Mouse (Mus musculus) liver, embryonic 11.5 days (tissue): ENCODE data around the gene Dcaf7. TPM values are rescaled to one million over a fixed set of nuclear protein-coding genes. Genes with fewer than 3 reads are reported as not detected.

ENCODE experiments used
- ATAC-seq: fragments of 200-750 bp; cut with Nextera tagmentation; replicated peaks from 2 replicates; pipeline ENCODE4 v1.8.0; 2017; ENCODE audit warnings: moderate number of reproducible peaks, mild to moderate bottlenecking, moderate TSS enrichment, moderate library complexity; ENCODE audit not compliant: low FRiP score
- DNase-seq: peaks from one replicate; pipeline ENCODE4 v3.0.0-alpha.2; 2017; ENCODE audit warnings: low spot score
- H3K27ac ChIP-seq: fragments of 300-500 bp; sonication (generic); 2 replicates; pipeline ENCODE4 v1.5.1; 2014; ENCODE audit warnings: mild to moderate bottlenecking, low read depth, low read length, control low read depth
- H3K27me3 ChIP-seq: fragments of 300-500 bp; sonication (generic); replicated peaks from 2 replicates; pipeline ENCODE4 v1.6.1; 2014; ENCODE audit warnings: low read length, mixed read lengths; ENCODE audit not compliant: control insufficient read depth, insufficient read depth
- H3K36me3 ChIP-seq: fragments of 300-500 bp; sonication (generic); 2 replicates; pipeline ENCODE4 v1.6.1; 2014; ENCODE audit warnings: mild to moderate bottlenecking, low read length, moderate library complexity, mixed read lengths; ENCODE audit not compliant: control insufficient read depth, insufficient read depth
- H3K4me1 ChIP-seq: fragments of 300-500 bp; sonication (generic); replicated peaks from 2 replicates; pipeline ENCODE4 v1.6.1; 2014; ENCODE audit warnings: low read length, mixed read lengths; ENCODE audit not compliant: control insufficient read depth, insufficient read depth
- H3K4me2 ChIP-seq: fragments of 300-500 bp; sonication (generic); 2 replicates; pipeline ENCODE4 v1.6.1; 2014; ENCODE audit warnings: mild to moderate bottlenecking, control low read depth, moderate library complexity
- H3K4me3 ChIP-seq: fragments of 300-500 bp; sonication (generic); 2 replicates; pipeline ENCODE4 v1.5.1; 2014; ENCODE audit warnings: low read depth, low read length, control low read depth
- H3K9ac ChIP-seq: fragments of 300-500 bp; sonication (generic); 2 replicates; pipeline ENCODE4 v1.6.1; 2014; ENCODE audit warnings: low read depth, low read length, control low read depth
- H3K9me3 ChIP-seq: fragments of 300-500 bp; sonication (generic); 2 replicates; pipeline ENCODE4 v1.6.1; 2016; ENCODE audit warnings: low read length, inconsistent platforms, mixed read lengths; ENCODE audit not compliant: control insufficient read depth
- WGBS: fragments of 180-500 bp; shearing (Covaris S2); extraction: QIAGEN DNeasy Blood & Tissue Kit; methylation state at CpG from one replicate; pipeline ENCODE4 v1.1.7; 2014; 5-methylcytosine and 5-hydroxymethylcytosine counted together
- polyA plus RNA-seq: library from polyadenylated mRNA; unstranded; fragments of >200 nt; fragmentation: Nextera tagmentation; extraction: Ambion mirVana; gene quantifications from 2 replicates; pipeline ENCODE4 v1.2.1, GENCODE M21; 2014

Dcaf7 gene
- polyA plus RNA-seq, 1 experiment from 2014 or later = 53.9 TPM

GRCm38 (mm10) chr11:106098223-106098622 lies 61.6 kb downstream of the Dcaf7 start:
- no peaks in the 10 kb centered on the region for H3K9me3 ChIP-seq
- H3K4me1 ChIP-seq = no peaks in the 10 kb centered on the region
- WGBS = 31% methylated on average over 1 of the region's 1 CpGs
- H3K9ac ChIP-seq = no peak overlapping the region
- no peaks in the 10 kb centered on the region for H3K36me3 ChIP-seq
- H3K27me3 ChIP-seq = no peaks in the 10 kb centered on the region
- ATAC-seq = no peak
- H3K4me2 ChIP-seq = no peak overlapping the region
- no peak overlapping the region for H3K27ac ChIP-seq
- no peak for DNase-seq
- no peak overlapping the region for H3K4me3 ChIP-seq

DNA sequence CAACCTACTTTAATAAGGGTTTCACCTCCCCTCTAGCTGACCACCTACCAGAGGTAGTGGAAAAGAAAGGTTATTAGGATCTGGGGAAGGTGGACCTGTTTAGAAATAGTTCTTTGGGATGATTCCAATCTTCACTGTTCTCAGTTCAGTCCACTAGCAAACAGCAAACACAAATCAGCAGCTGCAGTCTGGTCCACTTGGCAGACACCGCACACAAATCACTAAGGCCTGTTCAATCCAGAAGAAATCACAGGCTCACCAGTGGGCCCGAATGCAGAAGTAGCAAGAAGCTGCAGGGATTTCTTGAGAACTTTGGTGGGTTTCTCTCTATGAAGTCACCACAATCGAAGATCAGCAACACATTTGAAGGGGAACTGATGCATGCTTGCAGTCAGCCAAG lies 66.2 kb downstream of the Dcaf7 start:
- ATAC-seq = no peak
- H3K36me3 ChIP-seq = no peaks in the 10 kb centered on the region
- H3K4me3 ChIP-seq = no peak overlapping the region
- no peak overlapping the region for H3K27ac ChIP-seq
- H3K9ac ChIP-seq = no peak overlapping the region
- H3K4me2 ChIP-seq = no peak overlapping the region
- WGBS = 76% methylated on average over 3 of the region's 3 CpGs
- no peak for DNase-seq
- H3K27me3 ChIP-seq = no peaks in the 10 kb centered on the region
- H3K9me3 ChIP-seq = no peaks in the 10 kb centered on the region
- H3K4me1 ChIP-seq = no peaks in the 10 kb centered on the region

GRCm38 (mm10) chr11:106106047-106106587 lies 69.4 kb downstream of the Dcaf7 start:
- H3K4me2 ChIP-seq = no peak overlapping the region
- DNase-seq (no peak), ATAC-seq (no peak)
- no peak overlapping the region for H3K4me3 ChIP-seq
- H3K27me3 ChIP-seq = no peaks in the 10 kb centered on the region
- no peaks in the 10 kb centered on the region for H3K9me3 ChIP-seq
- H3K27ac ChIP-seq = no peak overlapping the region
- H3K36me3 ChIP-seq = no peaks in the 10 kb centered on the region
- H3K4me1 ChIP-seq = no peaks in the 10 kb centered on the region
- H3K9ac ChIP-seq = no peak overlapping the region
- 49% methylated on average over 8 of the region's 8 CpGs for whole genome bisulfite sequencing

Other genes starting within 250 kb of the Dcaf7 start
- gene Cyb561, start 83.5 kb upstream of the Dcaf7 start, polyA plus RNA-seq = 3.4 and 4.8 TPM in 2 replicates
- gene Ace, start 68.9 kb upstream of the Dcaf7 start, polyA plus RNA-seq = 0.26 and 0.39 TPM in 2 replicates
- not detected in 2 replicates for gene Ace3, start 42.2 kb upstream of the Dcaf7 start, polyA plus RNA-seq
- gene Kcnh6, start 28.7 kb upstream of the Dcaf7 start, polyA plus RNA-seq = 0.12 and 0.26 TPM in 2 replicates
- 12.8 and 13.8 TPM in 2 replicates for gene Taco1, start 29.2 kb downstream of the Dcaf7 start, polyA plus RNA-seq
- 12.8 and 17.4 TPM in 2 replicates for gene Map3k3, start 47.7 kb downstream of the Dcaf7 start, polyA plus RNA-seq
- gene Gm10840, start 124.0 kb downstream of the Dcaf7 start, polyA plus RNA-seq = not detected in 2 replicates
- gene Limd2, start 124.0 kb downstream of the Dcaf7 start, polyA plus RNA-seq = 172 and 182 TPM in 2 replicates
- 22.0 and 24.3 TPM in 2 replicates for gene Strada, start 165.3 kb downstream of the Dcaf7 start, polyA plus RNA-seq
- gene Ccdc47, start 179.5 kb downstream of the Dcaf7 start, polyA plus RNA-seq = 73.3 and 76.0 TPM in 2 replicates
- 63.3 and 68.2 TPM in 2 replicates for gene Ddx42, start 180.1 kb downstream of the Dcaf7 start, polyA plus RNA-seq
- 110 and 117 TPM in 2 replicates for gene Ftsj3, start 219.2 kb downstream of the Dcaf7 start, polyA plus RNA-seq
- gene Psmc5, start 219.3 kb downstream of the Dcaf7 start, polyA plus RNA-seq = 304 and 310 TPM in 2 replicates
- 60.3 and 62.9 TPM in 2 replicates for gene Smarcd2, start 236.1 kb downstream of the Dcaf7 start, polyA plus RNA-seq
- 0.66 and 1.2 TPM in 2 replicates for gene Tcam1, start 239.8 kb downstream of the Dcaf7 start, polyA plus RNA-seq